Mouse (Mus musculus) lung, embryonic 15.5 days (tissue): ENCODE data around the gene Anks1b. TPM values are rescaled to one million over a fixed set of nuclear protein-coding genes. Genes with fewer than 3 reads are reported as not detected.

Experiments
- ATAC-seq: fragments of 200-750 bp; cut with Nextera tagmentation; 2 replicates; pipeline ENCODE4 v1.8.0; 2017; ENCODE audit warnings: moderate number of reproducible peaks, borderline replicate concordance; ENCODE audit not compliant: low FRiP score, low TSS enrichment; ENCODE audit errors: extremely low read depth
- H3K27ac ChIP-seq: fragments of 300-500 bp; sonication (generic); 2 replicates; pipeline ENCODE4 v1.5.1; 2015; ENCODE audit warnings: moderate library complexity, mild to moderate bottlenecking, inconsistent platforms
- H3K27me3 ChIP-seq: fragments of 300-500 bp; sonication (generic); 2 replicates; pipeline ENCODE4 v1.6.1; 2015; ENCODE audit warnings: inconsistent platforms
- H3K36me3 ChIP-seq: fragments of 300-500 bp; sonication (generic); 2 replicates; pipeline ENCODE4 v1.6.1; 2015; ENCODE audit warnings: inconsistent platforms
- H3K4me1 ChIP-seq: fragments of 300-500 bp; sonication (generic); 2 replicates; pipeline ENCODE4 v1.6.1; 2015; ENCODE audit warnings: inconsistent platforms
- H3K4me2 ChIP-seq: fragments of 300-500 bp; sonication (generic); 2 replicates; pipeline ENCODE4 v1.6.1; 2015; ENCODE audit warnings: inconsistent platforms, mild to moderate bottlenecking, moderate library complexity
- H3K4me3 ChIP-seq: fragments of 300-500 bp; sonication (generic); 2 replicates; pipeline ENCODE4 v1.5.1; 2015; ENCODE audit warnings: mild to moderate bottlenecking, inconsistent platforms
- H3K9ac ChIP-seq: fragments of 300-500 bp; sonication (generic); 2 replicates; pipeline ENCODE4 v1.6.1; 2015; ENCODE audit warnings: inconsistent platforms
- H3K9me3 ChIP-seq: fragments of 300-500 bp; sonication (generic); 2 replicates; pipeline ENCODE4 v1.6.1; 2016; ENCODE audit warnings: inconsistent platforms
- WGBS: fragments of 180-500 bp; shearing (Covaris S2); methylation state at CpG from one replicate; pipeline ENCODE4 v1.1.7; 2015; 5-methylcytosine and 5-hydroxymethylcytosine counted together
- polyA plus RNA-seq: library from polyadenylated mRNA; unstranded; fragments of >200 nt; fragmentation: Nextera tagmentation; extraction: Ambion mirVana; gene quantifications from 2 replicates; pipeline ENCODE4 v1.2.1, GENCODE M21; 2015

Anks1b gene
- polyA plus RNA-seq, 1 experiment from 2014 or later: 0.47 TPM

DNA sequence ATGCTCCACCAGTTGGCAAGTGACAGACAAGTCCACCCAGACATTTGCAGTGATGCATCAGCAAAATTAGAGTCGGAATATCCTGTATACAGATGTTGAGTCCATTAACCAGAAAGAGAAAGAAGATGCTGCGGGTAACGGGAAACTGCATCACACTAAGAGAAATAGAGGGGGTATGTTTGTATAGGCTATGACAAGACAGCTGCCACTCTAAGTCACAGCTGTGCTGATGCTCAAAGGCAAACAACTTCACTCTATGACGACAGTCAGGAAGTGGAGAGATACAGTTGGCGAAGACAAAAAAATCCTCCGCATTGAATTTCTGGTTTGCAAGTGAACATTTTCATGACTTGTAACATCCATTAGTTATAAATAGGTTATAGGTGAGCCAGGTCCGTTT is 897.7 kb downstream of the Anks1b start:
- Histone ChIP-seq H3K9me3 (no peaks in the 10 kb centered on the region), H3K27me3 (0 out of 2 replicates have a peak, but pooled peaks cover 6% of the 10 kb centered on the region), H3K4me2 (no peak overlapping the region), H3K27ac (no peak overlapping the region), H3K4me3 (no peak overlapping the region), H3K36me3 (no peaks in the 10 kb centered on the region), H3K9ac (no peak overlapping the region), H3K4me1 (no peaks in the 10 kb centered on the region)
- no peak for ATAC-seq
- 55% methylated on average over 7 of the region's 7 CpGs for WGBS

- no peak for ATAC-seq
- Histone ChIP-seq H3K4me3 (no peak overlapping the region), H3K4me1 (no peaks in the 10 kb centered on the region), H3K27me3 (0 out of 2 replicates have a peak, but pooled peaks cover 6% of the 10 kb centered on the region), H3K4me2 (no peak overlapping the region), H3K9ac (no peak overlapping the region), H3K36me3 (no peaks in the 10 kb centered on the region), H3K9me3 (no peaks in the 10 kb centered on the region), H3K27ac (no peak overlapping the region)
- WGBS: 10% methylated on average over 15 of the region's 15 CpGs
Measured at GRCm38 (mm10) chr10:90771471-90772226, 898.3 kb downstream of the Anks1b start.

- H3K36me3 ChIP-seq: no peaks in the 10 kb centered on the region
- 54% methylated on average over 13 of the region's 13 CpGs for WGBS
- no peak overlapping the region for H3K4me2 ChIP-seq
- no peak overlapping the region for H3K4me3 ChIP-seq
- no peak overlapping the region for H3K9ac ChIP-seq
- H3K27ac ChIP-seq: no peak overlapping the region
- no peak for ATAC-seq
- no peaks in the 10 kb centered on the region for H3K4me1 ChIP-seq
- no peaks in the 10 kb centered on the region for H3K9me3 ChIP-seq
- no peaks in the 10 kb centered on the region for H3K27me3 ChIP-seq
Measured at GRCm38 (mm10) chr10:90779561-90780400, 906.5 kb downstream of the Anks1b start.

DNA sequence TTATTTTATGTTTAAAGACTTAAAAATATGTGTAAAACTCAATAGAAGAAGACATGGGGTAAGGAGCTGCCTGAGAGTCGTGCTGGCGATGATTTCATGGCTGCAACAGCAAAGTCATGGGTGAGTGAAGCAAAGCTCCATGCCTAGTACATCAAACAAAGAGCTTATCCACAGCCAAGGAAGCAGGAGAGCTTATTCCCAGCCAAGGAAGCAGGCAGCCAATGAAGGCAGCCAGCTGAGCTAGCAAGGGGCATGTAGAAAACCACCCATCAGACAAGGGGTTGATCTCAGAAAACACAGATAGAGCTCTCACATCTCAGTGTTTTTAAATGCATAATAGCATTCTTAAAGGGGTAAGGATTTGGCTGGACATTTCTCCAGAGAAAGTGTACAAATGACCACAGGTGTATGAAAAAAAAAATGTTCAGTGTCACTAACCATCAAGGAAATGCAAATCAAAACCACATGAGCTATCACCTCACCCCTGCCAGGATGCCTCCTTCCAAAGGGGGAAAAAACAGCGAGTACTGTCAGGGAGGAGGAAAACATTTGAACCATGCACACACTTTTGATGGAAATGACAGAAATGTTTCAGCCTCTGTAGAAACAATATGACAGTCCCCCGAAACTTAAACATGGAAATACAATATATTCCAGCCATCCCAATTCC is 911.8 kb downstream of the Anks1b start:
- 66% methylated on average over 4 of the region's 4 CpGs for WGBS
- no peaks in the 10 kb centered on the region for H3K4me1 ChIP-seq

GRCm38 (mm10) chr10:90785680-90786079 is 912.4 kb downstream of the Anks1b start:
- 89% methylated on average over 8 of the region's 8 CpGs for whole genome bisulfite sequencing
- no peaks in the 10 kb centered on the region for H3K27me3 ChIP-seq
- ATAC-seq: no peak
- H3K9me3 ChIP-seq: no peaks in the 10 kb centered on the region
- no peaks in the 10 kb centered on the region for H3K36me3 ChIP-seq
- no peak overlapping the region for H3K27ac ChIP-seq
- H3K9ac ChIP-seq: no peak overlapping the region
- H3K4me2 ChIP-seq: no peak overlapping the region
- H3K4me1 ChIP-seq: no peaks in the 10 kb centered on the region
- no peak overlapping the region for H3K4me3 ChIP-seq

More for the DNA sequence above, 911.8 kb downstream of the Anks1b start:
- ATAC-seq: no peak
- Histone ChIP-seq H3K4me2 (no peak overlapping the region), H3K27ac (no peak overlapping the region), H3K27me3 (no peaks in the 10 kb centered on the region), H3K9ac (no peak overlapping the region), H3K36me3 (no peaks in the 10 kb centered on the region), H3K4me3 (no peak overlapping the region), H3K9me3 (no peaks in the 10 kb centered on the region)

GRCm38 (mm10) chr10:90803112-90803511 is 929.8 kb downstream of the Anks1b start:
- no peaks in the 10 kb centered on the region for H3K27me3 ChIP-seq
- no peak overlapping the region for H3K4me2 ChIP-seq
- H3K36me3 ChIP-seq: no peaks in the 10 kb centered on the region
- H3K4me3 ChIP-seq: no peak overlapping the region
- no peaks in the 10 kb centered on the region for H3K9me3 ChIP-seq
- no peak overlapping the region for H3K9ac ChIP-seq
- no peak for ATAC-seq
- 41% methylated on average over 6 of the region's 6 CpGs for WGBS
- no peak overlapping the region for H3K27ac ChIP-seq
- H3K4me1 ChIP-seq: no peaks in the 10 kb centered on the region

DNA sequence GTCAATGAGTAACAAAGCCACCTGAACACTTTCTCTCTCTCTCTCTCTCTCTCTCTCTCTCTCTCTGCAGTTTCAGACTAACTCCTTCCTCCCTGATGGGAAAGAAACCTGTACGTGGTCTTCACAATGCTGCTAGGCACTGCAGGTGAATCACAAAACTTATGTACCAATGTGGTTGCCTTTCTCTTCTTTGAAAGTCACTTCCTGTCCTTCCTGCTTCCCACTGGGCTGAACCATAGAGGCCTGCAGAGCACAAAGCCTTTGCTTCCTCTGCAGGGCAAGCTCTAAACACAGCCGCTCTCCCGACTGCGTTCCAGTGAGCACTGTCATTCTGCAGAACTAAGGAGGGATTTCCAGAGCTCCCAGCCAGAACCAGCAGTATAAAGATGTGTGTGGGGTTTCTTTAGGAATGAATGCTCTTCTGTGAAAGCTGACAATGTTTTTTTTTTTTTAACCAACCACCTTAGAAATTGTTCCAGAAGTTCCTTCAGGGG is 931.3 kb downstream of the Anks1b start:
- Histone ChIP-seq H3K9me3 (no peaks in the 10 kb centered on the region), H3K9ac (no peak overlapping the region), H3K4me2 (no peak overlapping the region), H3K36me3 (no peaks in the 10 kb centered on the region), H3K4me1 (no peaks in the 10 kb centered on the region), H3K4me3 (no peak overlapping the region), H3K27ac (no peak overlapping the region), H3K27me3 (no peaks in the 10 kb centered on the region)
- no peak for ATAC-seq
- 23% methylated on average over 4 of the region's 4 CpGs for WGBS

DNA sequence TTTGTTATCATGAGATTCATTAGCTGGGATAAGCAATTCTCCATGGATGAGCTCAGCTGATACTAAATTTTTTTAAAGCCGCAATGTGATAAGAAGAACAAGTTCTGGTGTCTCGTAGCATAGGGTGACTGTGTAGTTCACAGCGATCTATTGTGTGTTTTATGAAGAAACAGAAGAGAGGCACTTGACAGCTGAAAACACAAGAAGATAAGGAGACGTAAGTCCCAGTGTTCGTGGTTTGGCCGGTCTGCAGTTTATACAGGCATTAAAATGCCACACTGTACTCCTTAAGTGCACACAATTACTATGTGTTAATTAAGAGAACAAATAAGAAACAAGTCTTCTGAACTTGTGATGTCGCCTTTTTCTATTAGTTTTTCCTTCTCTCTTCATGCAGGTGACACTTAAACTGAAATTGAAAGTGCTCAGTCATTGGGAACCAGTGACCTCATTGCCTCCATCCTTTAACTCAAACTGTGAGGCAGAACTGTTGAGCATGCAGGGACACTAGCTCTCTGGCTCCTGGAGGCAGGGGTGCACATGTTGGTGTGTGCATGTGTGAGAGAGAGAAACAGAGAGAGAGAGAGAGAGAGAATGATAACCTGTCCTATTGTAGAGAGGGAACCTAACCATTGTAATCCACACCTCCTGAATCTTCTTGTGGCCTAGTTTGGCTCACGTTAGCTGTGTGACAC is 935.5 kb downstream of the Anks1b start:
- Histone ChIP-seq H3K27me3 (no peaks in the 10 kb centered on the region), H3K27ac (no peak overlapping the region), H3K4me2 (no peak overlapping the region), H3K4me3 (no peak overlapping the region), H3K9ac (no peak overlapping the region), H3K4me1 (no peaks in the 10 kb centered on the region), H3K9me3 (no peaks in the 10 kb centered on the region), H3K36me3 (no peaks in the 10 kb centered on the region)
- WGBS: 56% methylated on average over 8 of the region's 8 CpGs
- no peak for ATAC-seq

GRCm38 (mm10) chr10:90809911-90810590 is 936.7 kb downstream of the Anks1b start:
- Histone ChIP-seq H3K4me1 (no peaks in the 10 kb centered on the region), H3K27me3 (no peaks in the 10 kb centered on the region), H3K4me2 (no peak overlapping the region), H3K27ac (no peak overlapping the region), H3K9ac (no peak overlapping the region), H3K9me3 (no peaks in the 10 kb centered on the region), H3K4me3 (no peak overlapping the region), H3K36me3 (no peaks in the 10 kb centered on the region)
- 38% methylated on average over 8 of the region's 8 CpGs for WGBS
- no peak for ATAC-seq

- H3K27me3 ChIP-seq: no peaks in the 10 kb centered on the region
- WGBS: 75% methylated on average over 4 of the region's 4 CpGs
- ATAC-seq: no peak
Measured at GRCm38 (mm10) chr10:90811446-90811845, 938.1 kb downstream of the Anks1b start.

GRCm38 (mm10) chr10:90813326-90813725 is 940.0 kb downstream of the Anks1b start:
- no peak overlapping the region for H3K9ac ChIP-seq
- no peaks in the 10 kb centered on the region for H3K36me3 ChIP-seq
- 87% methylated on average over 5 of the region's 5 CpGs for WGBS
- H3K27ac ChIP-seq: no peak overlapping the region
- H3K4me3 ChIP-seq: no peak overlapping the region
- ATAC-seq: no peak
- H3K4me2 ChIP-seq: no peak overlapping the region
- no peaks in the 10 kb centered on the region for H3K4me1 ChIP-seq
- no peaks in the 10 kb centered on the region for H3K9me3 ChIP-seq
- no peaks in the 10 kb centered on the region for H3K27me3 ChIP-seq

More at GRCm38 (mm10) chr10:90811446-90811845, 938.1 kb downstream of the Anks1b start:
- no peaks in the 10 kb centered on the region for H3K36me3 ChIP-seq
- no peaks in the 10 kb centered on the region for H3K9me3 ChIP-seq
- no peaks in the 10 kb centered on the region for H3K4me1 ChIP-seq
- no peak overlapping the region for H3K27ac ChIP-seq
- H3K4me2 ChIP-seq: no peak overlapping the region
- H3K9ac ChIP-seq: no peak overlapping the region
- no peak overlapping the region for H3K4me3 ChIP-seq
